Mouse (Mus musculus) limb, embryonic 13.5 days (tissue): ENCODE data around the gene Ext2. TPM values are rescaled to one million over a fixed set of nuclear protein-coding genes. Genes with fewer than 3 reads are reported as not detected.

Experiments used
- ATAC-seq: fragments of 200-750 bp; cut with Nextera tagmentation; 2 replicates; pipeline ENCODE4 v1.8.0; 2017; ENCODE audit warnings: low read depth, moderate number of reproducible peaks, moderate TSS enrichment; ENCODE audit not compliant: low FRiP score
- H3K27ac ChIP-seq: fragments of 300-500 bp; sonication (generic); 2 replicates; pipeline ENCODE4 v1.5.1; 2015; ENCODE audit warnings: inconsistent platforms, mild to moderate bottlenecking, moderate library complexity
- H3K27me3 ChIP-seq: fragments of 300-500 bp; sonication (generic); 2 replicates; pipeline ENCODE4 v1.6.1; 2015; ENCODE audit warnings: mild to moderate bottlenecking, inconsistent platforms
- H3K36me3 ChIP-seq: fragments of 300-500 bp; sonication (generic); 2 replicates; pipeline ENCODE4 v1.6.1; 2015; ENCODE audit warnings: inconsistent platforms, mild to moderate bottlenecking, moderate library complexity
- H3K4me1 ChIP-seq: fragments of 300-500 bp; sonication (generic); 2 replicates; pipeline ENCODE4 v1.6.1; 2015; ENCODE audit warnings: inconsistent platforms
- H3K4me2 ChIP-seq: fragments of 300-500 bp; sonication (generic); replicated peaks from 2 replicates; pipeline ENCODE4 v1.6.1; 2015; ENCODE audit warnings: inconsistent platforms, mild to moderate bottlenecking, moderate library complexity
- H3K4me3 ChIP-seq: fragments of 300-500 bp; sonication (generic); 2 replicates; pipeline ENCODE4 v1.5.1; 2015; ENCODE audit warnings: moderate library complexity, mild to moderate bottlenecking, inconsistent platforms
- H3K9ac ChIP-seq: fragments of 300-500 bp; sonication (generic); 2 replicates; pipeline ENCODE4 v1.6.1; 2015; ENCODE audit warnings: mild to moderate bottlenecking, inconsistent platforms
- H3K9me3 ChIP-seq: fragments of 300-500 bp; sonication (generic); 2 replicates; pipeline ENCODE4 v1.6.1; 2016; ENCODE audit warnings: inconsistent platforms
- WGBS: fragments of 180-500 bp; shearing (Covaris S2); methylation state at CpG from one replicate; pipeline ENCODE4 v1.1.7; 2015; 5-methylcytosine and 5-hydroxymethylcytosine counted together
- polyA plus RNA-seq: library from polyadenylated mRNA; unstranded; fragments of >200 nt; fragmentation: Nextera tagmentation; extraction: Ambion mirVana; gene quantifications from 2 replicates; pipeline ENCODE4 v1.2.1, GENCODE M21; 2015

The Ext2 gene
- polyA plus RNA-seq, 1 experiment from 2014 or later: 104 TPM

DNA sequence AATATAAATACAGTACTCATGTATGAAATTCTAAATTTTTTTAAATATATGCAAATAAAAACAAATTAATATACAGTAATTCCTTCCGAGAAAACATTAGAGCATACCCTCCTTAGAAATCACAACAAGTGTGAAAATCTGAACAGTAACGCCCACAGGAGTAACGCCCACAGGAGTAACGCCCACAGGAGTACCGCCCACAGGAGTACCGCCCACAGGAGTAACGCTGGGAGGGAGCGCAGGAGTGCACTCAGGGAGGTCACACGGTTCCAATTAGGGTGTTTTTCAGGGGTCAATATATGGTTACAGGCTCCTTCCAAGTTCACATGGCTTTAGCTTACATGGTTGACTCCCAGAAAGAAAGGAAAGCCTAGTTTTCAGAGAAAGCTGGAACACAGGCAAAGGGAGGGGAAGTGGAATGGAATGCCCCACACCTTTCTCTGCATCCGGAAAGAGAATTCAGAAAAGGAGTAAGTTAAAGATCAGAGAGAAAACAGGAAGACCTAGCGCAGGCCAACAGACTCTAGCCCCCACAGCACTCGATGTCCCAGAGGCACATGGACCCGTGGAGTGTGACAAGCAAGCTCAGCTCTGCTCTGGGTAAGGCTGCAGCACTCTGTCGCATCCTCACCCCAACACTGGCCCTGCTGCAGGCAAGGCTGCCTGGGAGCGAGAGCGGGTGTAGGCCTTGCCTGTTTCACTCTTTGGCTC lies 50.2 kb downstream of the Ext2 start:
- H3K27me3 ChIP-seq: peaks cover 39% of the 10 kb centered on the region
- peak overlapping the region; percentile 35 for H3K4me2 ChIP-seq
- H3K4me1 ChIP-seq: peaks cover 73% of the 10 kb centered on the region
- H3K9me3 ChIP-seq: no peaks in the 10 kb centered on the region
- H3K36me3 ChIP-seq: peaks cover 9% of the 10 kb centered on the region
- 11% methylated on average over 16 of the region's 16 CpGs for WGBS
- H3K27ac ChIP-seq: peak overlapping the region; percentile 79
- no peak overlapping the region for H3K4me3 ChIP-seq
- H3K9ac ChIP-seq: no peak overlapping the region
- ATAC-seq: peak; percentile 75

DNA sequence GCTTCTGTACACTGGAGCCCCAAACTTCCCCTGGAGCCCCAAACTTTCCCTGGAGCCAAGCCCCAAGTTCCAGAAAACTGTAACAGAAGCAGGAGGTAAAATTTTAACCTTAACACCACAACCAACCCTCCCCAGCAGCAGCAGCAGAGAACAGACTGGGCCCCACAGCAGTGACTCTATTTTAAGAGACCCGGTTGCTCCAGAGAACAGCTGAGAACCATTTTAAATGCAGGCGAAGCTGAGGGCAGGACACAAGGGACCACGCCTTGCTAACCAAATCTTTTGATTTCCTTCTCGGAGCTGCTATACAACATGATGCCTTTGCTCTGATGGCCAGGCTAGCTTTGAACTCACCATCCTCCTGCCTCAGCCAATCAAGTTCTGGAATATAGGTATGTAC lies 51.5 kb downstream of the Ext2 start:
- Histone ChIP-seq H3K36me3 (peaks cover 15% of the 10 kb centered on the region), H3K9me3 (peaks cover 4% of the 10 kb centered on the region; the same call in 1 of the 2 replicates), H3K4me2 (no peak overlapping the region), H3K27ac (peak overlapping the region; percentile 61), H3K4me1 (peaks cover 60% of the 10 kb centered on the region), H3K27me3 (peaks cover 33% of the 10 kb centered on the region), H3K4me3 (no peak overlapping the region), H3K9ac (no peak overlapping the region)
- 50% methylated on average over 4 of the region's 4 CpGs for WGBS
- no peak for ATAC-seq

DNA sequence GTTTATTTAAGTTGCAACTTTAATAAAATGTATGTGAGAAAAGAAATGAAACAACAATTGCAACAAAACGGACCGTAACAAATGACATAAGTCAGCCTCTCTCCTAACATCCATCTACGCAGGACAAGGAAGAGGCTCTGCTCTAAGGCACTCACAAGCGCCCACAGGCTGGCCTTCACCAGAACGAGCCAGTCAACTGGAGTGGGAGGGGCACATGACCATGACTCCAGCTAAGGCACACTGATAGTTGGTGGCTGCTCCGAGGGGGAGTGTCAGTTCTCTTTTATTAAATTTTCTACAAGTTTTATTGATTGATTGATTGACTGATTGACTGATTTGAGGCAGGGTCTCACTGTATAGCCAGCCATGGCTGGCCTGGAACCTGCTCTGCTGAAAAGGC lies 52.5 kb downstream of the Ext2 start:
- Histone ChIP-seq H3K4me3 (no peak overlapping the region), H3K4me2 (no peak overlapping the region), H3K9me3 (peaks cover 4% of the 10 kb centered on the region; the same call in 1 of the 2 replicates), H3K27me3 (peaks cover 29% of the 10 kb centered on the region), H3K4me1 (peaks cover 49% of the 10 kb centered on the region), H3K9ac (no peak overlapping the region), H3K27ac (no peak overlapping the region), H3K36me3 (peaks cover 15% of the 10 kb centered on the region)
- WGBS: 85% methylated on average over 6 of the region's 6 CpGs
- no peak for ATAC-seq

DNA sequence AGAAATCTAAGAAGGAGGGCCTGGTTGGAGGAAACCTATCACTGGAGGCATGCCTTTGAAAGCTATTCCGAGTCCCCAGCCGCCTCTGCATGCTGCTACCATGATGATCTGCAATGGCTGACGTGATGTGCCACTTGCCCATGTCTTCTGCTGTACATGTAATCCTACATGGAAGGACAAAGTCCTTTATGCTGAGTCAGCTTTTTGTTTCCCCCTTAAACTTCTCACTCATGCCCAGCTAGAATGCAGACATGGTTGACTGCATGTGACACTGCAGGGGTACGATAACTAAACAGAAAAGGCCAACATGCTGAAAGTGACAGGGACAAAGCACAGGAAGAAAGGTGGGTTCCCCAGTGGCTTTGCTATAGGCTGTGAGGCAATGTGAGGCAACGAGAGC lies 56.6 kb downstream of the Ext2 start:
- Histone ChIP-seq H3K4me2 (no peak overlapping the region), H3K27ac (no peak overlapping the region), H3K9ac (no peak overlapping the region), H3K4me1 (peaks cover 8% of the 10 kb centered on the region), H3K36me3 (peaks cover 35% of the 10 kb centered on the region), H3K27me3 (peaks cover 17% of the 10 kb centered on the region), H3K9me3 (peaks cover 4% of the 10 kb centered on the region; the same call in 1 of the 2 replicates), H3K4me3 (no peak overlapping the region)
- no peak for ATAC-seq
- WGBS: 85% methylated on average over 5 of the region's 5 CpGs

DNA sequence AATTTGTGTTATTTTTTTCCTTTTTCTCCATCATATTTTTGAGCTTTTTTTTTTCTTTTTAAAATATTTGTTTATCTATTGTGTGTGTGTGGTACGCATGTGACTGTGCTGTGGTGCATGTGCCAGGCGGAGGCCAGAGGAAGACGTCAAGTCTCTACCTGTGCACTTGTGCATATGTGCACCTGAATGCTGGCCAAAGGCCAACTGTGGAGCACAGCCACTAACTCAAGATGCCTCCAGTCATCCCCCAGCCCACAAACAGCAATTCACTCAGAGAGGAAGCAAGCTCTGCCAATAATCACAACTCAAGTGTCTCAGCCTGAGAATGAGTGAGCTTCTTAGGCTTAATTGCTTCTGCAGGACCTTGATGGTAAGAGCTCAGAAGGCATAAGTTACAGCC lies 58.2 kb downstream of the Ext2 start:
- no peak overlapping the region for H3K9ac ChIP-seq
- WGBS: 85% methylated on average over 3 of the region's 3 CpGs
- no peak for ATAC-seq

DNA sequence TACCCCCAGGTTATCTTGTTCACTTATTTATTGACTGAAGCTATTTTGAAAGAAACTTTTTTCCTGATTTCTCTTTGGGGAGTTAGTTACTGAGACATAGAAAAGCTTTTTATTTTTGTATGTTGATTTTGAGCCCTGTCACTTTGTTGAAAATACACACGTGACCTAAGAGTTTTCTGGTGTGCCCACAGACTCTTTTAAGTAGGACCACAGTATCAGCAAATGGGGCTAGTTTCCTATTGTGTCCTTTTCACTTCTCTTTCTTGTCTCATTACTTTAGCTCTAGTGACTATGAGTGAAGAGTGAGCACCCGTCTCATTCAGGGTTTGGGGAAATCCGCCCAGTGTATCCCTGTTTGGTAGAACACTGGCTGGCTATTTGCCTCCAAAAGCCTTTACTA lies 62.0 kb downstream of the Ext2 start:
- Histone ChIP-seq H3K36me3 (peaks cover 33% of the 10 kb centered on the region), H3K9ac (no peak overlapping the region), H3K4me3 (no peak overlapping the region), H3K4me2 (no peak overlapping the region), H3K9me3 (no peaks in the 10 kb centered on the region), H3K27me3 (no peaks in the 10 kb centered on the region), H3K27ac (no peak overlapping the region), H3K4me1 (0 out of 2 replicates have a peak, but pooled peaks cover 6% of the 10 kb centered on the region)
- no peak for ATAC-seq
- WGBS: 92% methylated on average over 3 of the region's 3 CpGs

More for the DNA sequence above, 58.2 kb downstream of the Ext2 start:
- H3K27ac ChIP-seq: no peak overlapping the region
- no peak overlapping the region for H3K4me3 ChIP-seq
- H3K36me3 ChIP-seq: peaks cover 46% of the 10 kb centered on the region
- H3K27me3 ChIP-seq: peaks cover 7% of the 10 kb centered on the region; the same call in 1 of the 2 replicates
- no peak overlapping the region for H3K4me2 ChIP-seq
- H3K9me3 ChIP-seq: peaks cover 4% of the 10 kb centered on the region; the same call in 1 of the 2 replicates
- H3K4me1 ChIP-seq: 0 out of 2 replicates have a peak, but pooled peaks cover 3% of the 10 kb centered on the region

DNA sequence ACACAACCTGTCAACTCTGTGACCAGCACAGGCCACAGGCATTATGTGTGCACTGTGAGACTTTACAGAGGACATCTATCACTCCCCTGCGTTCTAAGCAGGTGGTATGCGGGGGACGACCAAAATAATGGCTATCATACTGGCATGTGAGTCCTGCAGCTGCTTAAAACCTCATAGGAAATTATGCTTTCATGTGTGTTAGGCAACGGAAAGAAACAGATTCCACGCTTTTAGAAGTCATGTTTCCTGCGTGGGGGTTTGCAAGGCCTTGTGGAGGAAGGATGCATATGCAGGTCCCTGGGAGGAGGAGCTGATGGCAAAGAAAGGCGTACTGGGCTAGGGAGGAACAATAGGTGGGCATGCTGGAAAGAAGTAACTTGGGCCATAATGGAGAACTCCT lies 63.2 kb downstream of the Ext2 start:
- no peak overlapping the region for H3K9ac ChIP-seq
- H3K27me3 ChIP-seq: no peaks in the 10 kb centered on the region
- H3K36me3 ChIP-seq: peaks cover 33% of the 10 kb centered on the region
- WGBS: 50% methylated on average over 7 of the region's 7 CpGs
- H3K4me2 ChIP-seq: no peak overlapping the region
- ATAC-seq: no peak
- no peak overlapping the region for H3K27ac ChIP-seq
- H3K4me3 ChIP-seq: no peak overlapping the region
- 0 out of 2 replicates have a peak, but pooled peaks cover 9% of the 10 kb centered on the region for H3K4me1 ChIP-seq
- H3K9me3 ChIP-seq: no peaks in the 10 kb centered on the region

DNA sequence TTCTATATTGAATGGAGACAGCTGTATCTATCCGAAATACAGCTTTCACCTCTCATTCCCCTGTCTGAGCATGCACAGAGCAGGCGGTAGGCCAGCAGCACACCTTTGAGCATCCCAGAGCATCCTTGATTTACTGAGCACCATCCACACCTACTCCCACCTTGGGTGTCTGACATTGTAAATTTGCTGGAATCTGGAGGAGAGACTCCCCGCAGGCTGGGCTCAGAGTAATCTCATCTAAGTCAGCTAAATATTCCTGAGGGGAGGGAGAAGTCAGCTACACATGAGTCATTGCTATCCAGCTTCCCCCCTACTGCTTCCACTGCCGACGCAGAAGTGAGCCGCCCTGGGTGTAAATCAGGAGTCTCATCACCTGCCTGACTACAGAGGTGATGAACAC lies 64.1 kb downstream of the Ext2 start:
- Histone ChIP-seq H3K36me3 (peaks cover 33% of the 10 kb centered on the region), H3K4me2 (no peak overlapping the region), H3K4me3 (no peak overlapping the region), H3K27ac (no peak overlapping the region), H3K27me3 (no peaks in the 10 kb centered on the region), H3K4me1 (0 out of 2 replicates have a peak, but pooled peaks cover 9% of the 10 kb centered on the region), H3K9ac (no peak overlapping the region), H3K9me3 (no peaks in the 10 kb centered on the region)
- WGBS: 64% methylated on average over 6 of the region's 6 CpGs
- no peak for ATAC-seq

DNA sequence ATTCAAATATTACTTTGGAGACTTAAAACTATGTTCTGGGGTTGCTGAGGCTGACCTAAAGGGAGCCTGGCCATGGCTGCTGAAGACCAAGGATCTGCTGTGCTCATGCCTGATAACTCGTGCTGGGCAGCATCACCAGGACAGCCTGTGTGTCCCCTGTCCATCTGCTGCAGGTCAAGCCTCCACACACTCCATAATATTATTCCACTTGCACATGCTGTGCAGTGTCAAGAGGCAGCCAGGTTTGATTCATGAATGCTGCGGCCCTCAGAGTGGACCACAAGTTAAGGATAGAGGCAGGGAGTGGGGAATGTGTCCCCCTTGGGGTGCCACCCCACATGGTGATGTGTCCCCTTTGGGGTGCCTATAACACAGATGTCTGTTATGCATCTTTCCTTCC lies 68.0 kb downstream of the Ext2 start:
- peaks cover 2% of the 10 kb centered on the region; the same call in 1 of the 2 replicates for H3K36me3 ChIP-seq
- no peaks in the 10 kb centered on the region for H3K9me3 ChIP-seq
- H3K27ac ChIP-seq: no peak overlapping the region
- 0 out of 2 replicates have a peak, but pooled peaks cover 11% of the 10 kb centered on the region for H3K4me1 ChIP-seq
- no peak overlapping the region for H3K4me3 ChIP-seq
- no peak overlapping the region for H3K9ac ChIP-seq
- WGBS: 87% methylated on average over 2 of the region's 2 CpGs
- H3K27me3 ChIP-seq: no peaks in the 10 kb centered on the region
- no peak for ATAC-seq
- no peak overlapping the region for H3K4me2 ChIP-seq

DNA sequence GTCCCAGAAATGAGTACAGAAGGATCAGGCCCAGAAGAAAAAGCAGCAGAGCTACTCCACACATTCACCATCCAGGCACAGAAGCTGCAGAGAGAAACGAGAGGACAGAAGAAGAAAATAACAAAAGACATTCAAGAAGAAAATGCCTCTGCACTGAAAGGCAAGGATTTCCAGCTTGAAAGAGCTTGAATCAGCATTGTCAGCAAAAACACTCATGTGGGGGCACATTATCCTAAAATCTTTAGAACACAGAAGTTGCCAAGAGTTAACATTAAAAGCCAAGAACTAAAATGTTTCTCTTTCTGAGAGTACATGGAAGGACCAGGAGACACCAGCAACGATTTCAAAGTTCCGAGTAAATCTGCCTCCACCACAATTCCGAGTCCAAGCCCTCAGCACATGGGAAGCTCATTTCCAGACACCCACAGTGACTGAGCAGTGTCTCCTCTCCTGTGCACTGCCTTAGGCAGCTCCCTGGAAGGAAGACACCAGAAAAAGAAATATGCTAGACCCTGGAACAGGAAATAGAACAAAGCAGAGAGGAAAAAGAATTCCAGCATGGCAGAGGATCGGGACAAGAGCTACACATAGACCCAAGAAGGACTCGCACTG lies 69.1 kb downstream of the Ext2 start:
- H3K36me3 ChIP-seq: no peaks in the 10 kb centered on the region
- no peaks in the 10 kb centered on the region for H3K9me3 ChIP-seq
- H3K4me1 ChIP-seq: 0 out of 2 replicates have a peak, but pooled peaks cover 12% of the 10 kb centered on the region
- no peaks in the 10 kb centered on the region for H3K27me3 ChIP-seq
- ATAC-seq: no peak
- H3K4me2 ChIP-seq: no peak overlapping the region
- no peak overlapping the region for H3K4me3 ChIP-seq
- no peak overlapping the region for H3K27ac ChIP-seq
- WGBS: 72% methylated on average over 6 of the region's 6 CpGs
- H3K9ac ChIP-seq: no peak overlapping the region

DNA sequence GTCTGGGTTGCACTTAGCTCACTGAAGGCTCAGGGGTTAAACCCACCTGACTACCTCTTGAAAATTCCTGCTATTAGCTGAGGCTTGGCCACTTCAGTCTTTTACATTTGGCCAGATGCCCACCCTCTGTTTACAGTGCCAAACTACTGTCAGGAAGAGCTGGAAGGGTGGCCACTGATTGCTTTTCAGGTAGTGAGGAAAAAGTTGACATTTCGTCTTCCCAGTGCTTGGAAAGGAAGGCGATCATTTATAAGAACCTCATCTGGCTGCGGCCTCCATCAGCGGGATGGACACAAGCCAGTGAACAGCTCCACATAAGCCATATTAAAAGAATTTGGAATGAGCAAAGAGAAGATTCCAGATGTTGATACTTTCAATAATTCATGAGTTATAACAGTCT lies 72.7 kb downstream of the Ext2 start:
- H3K9me3 ChIP-seq: no peaks in the 10 kb centered on the region
- peaks cover 32% of the 10 kb centered on the region for H3K4me1 ChIP-seq
- H3K27ac ChIP-seq: no peak overlapping the region
- no peak for ATAC-seq
- WGBS: 78% methylated on average over 4 of the region's 4 CpGs
- no peak overlapping the region for H3K4me2 ChIP-seq
- no peak overlapping the region for H3K4me3 ChIP-seq
- no peak overlapping the region for H3K9ac ChIP-seq
- no peaks in the 10 kb centered on the region for H3K36me3 ChIP-seq
- H3K27me3 ChIP-seq: 0 out of 2 replicates have a peak, but pooled peaks cover 7% of the 10 kb centered on the region

DNA sequence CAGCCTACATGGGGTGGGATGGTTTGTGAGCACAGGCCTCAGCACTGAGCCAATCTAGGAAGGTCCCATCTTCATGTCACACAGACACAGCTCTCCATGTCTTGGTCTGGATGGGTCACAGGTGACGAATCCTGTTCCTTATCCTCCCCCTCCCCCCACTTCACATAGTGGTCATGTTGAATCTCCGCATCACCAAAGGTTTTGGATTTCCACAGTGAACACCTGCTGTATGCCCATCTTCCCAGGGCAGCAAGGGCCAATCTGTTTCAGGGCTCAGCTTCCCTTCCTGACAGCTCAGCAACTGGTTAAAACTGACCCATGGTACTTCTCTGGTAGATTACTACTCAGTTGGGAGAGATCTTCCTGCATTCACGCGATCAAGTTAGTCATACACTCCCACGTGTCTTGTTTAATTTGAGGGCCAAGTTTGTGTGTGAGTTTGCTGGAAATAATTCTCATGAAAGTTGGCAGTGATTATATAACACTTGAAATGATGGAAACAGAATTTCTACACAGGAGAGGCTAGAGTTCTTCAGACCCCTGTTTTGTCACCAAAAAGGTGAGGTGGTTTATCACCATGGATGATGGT lies 74.7 kb downstream of the Ext2 start:
- Histone ChIP-seq H3K36me3 (no peaks in the 10 kb centered on the region), H3K9me3 (no peaks in the 10 kb centered on the region), H3K4me1 (peaks cover 51% of the 10 kb centered on the region), H3K9ac (no peak overlapping the region), H3K4me2 (no peak overlapping the region), H3K27me3 (peaks cover 14% of the 10 kb centered on the region; the same call in 1 of the 2 replicates), H3K4me3 (no peak overlapping the region), H3K27ac (no peak overlapping the region)
- no peak for ATAC-seq
- 90% methylated on average over 5 of the region's 5 CpGs for WGBS
